Mouse (Mus musculus): ENCODE results near the gene Mllt6.
"Not testable (repeated sequence)": the region's sequence is repeated elsewhere in the genome, so short reads cannot be mapped to it uniquely, and the experiment has no call there.

The Mllt6 gene

GRCm38 (mm10) chr11:97694921-97695711, 31.9 kb downstream of the Mllt6 start:
- no peak for DNase-seq (ENCODE audit: low read depth in 2 of 2, low spot score in 2 of 2)

- no peak for DNase-seq (ENCODE audit: low read depth in 2 of 2, low spot score in 2 of 2)
Measured at GRCm38 (mm10) chr11:97695712-97696401, 32.6 kb downstream of the Mllt6 start.

- DNase-seq (ENCODE audit: low read depth in 2 of 2, low spot score in 2 of 2), result no peak
Measured at GRCm38 (mm10) chr11:97696669-97697068, 33.5 kb downstream of the Mllt6 start.

- DNase-seq (ENCODE audit: low read depth in 2 of 2, low spot score in 2 of 2), result no peak
Measured at GRCm38 (mm10) chr11:97697199-97697890, 34.1 kb downstream of the Mllt6 start.

- DNase-seq (ENCODE audit: low read depth in 2 of 2, low spot score in 2 of 2), result no peak
Measured at GRCm38 (mm10) chr11:97697891-97698529, 34.8 kb downstream of the Mllt6 start.

- DNase-seq (ENCODE audit: low read depth in 2 of 2, low spot score in 2 of 2), result no peak
Measured at GRCm38 (mm10) chr11:97698741-97699611, 35.8 kb downstream of the Mllt6 start.

- no peak for DNase-seq (ENCODE audit: low read depth in 2 of 2, low spot score in 2 of 2)
Measured at GRCm38 (mm10) chr11:97699626-97700002, 36.4 kb downstream of the Mllt6 start.

- DNase-seq (ENCODE audit: low read depth in 2 of 2, low spot score in 2 of 2), result peak; percentile 39 to 41
Measured at GRCm38 (mm10) chr11:97700003-97700745, 37.0 kb downstream of the Mllt6 start, which contains the start of gene Pcgf2. Gene Pcgf2 (minus strand): TSS chr11:97700497.

GRCm38 (mm10) chr11:97700746-97701580, 37.7 kb downstream of the Mllt6 start:
- DNase-seq (ENCODE audit: low read depth in 2 of 2, low spot score in 2 of 2), result no peak

GRCm38 (mm10) chr11:97701581-97702392, 38.6 kb downstream of the Mllt6 start:
- DNase-seq (ENCODE audit: low read depth in 2 of 2, low spot score in 2 of 2), result no peak

- DNase-seq (ENCODE audit: low read depth in 2 of 2, low spot score in 2 of 2), result peak; percentile 93 to 94
Measured at GRCm38 (mm10) chr11:97702393-97702745, 39.2 kb downstream of the Mllt6 start.

GRCm38 (mm10) chr11:97703039-97703826, 40.0 kb downstream of the Mllt6 start, which contains the start of gene Psmb3:
Gene Psmb3 (plus strand): TSS chr11:97703399.
- peak; percentile 97 to 98 for DNase-seq (ENCODE audit: low read depth in 2 of 2, low spot score in 2 of 2)

- DNase-seq (ENCODE audit: low read depth in 2 of 2, low spot score in 2 of 2), result not testable (repeated sequence)
Measured at GRCm38 (mm10) chr11:97710067-97710466, 46.9 kb downstream of the Mllt6 start.

- no peak for DNase-seq (ENCODE audit: low read depth in 2 of 2, low spot score in 2 of 2)
Measured at GRCm38 (mm10) chr11:97711200-97711900, 48.1 kb downstream of the Mllt6 start.

- DNase-seq (ENCODE audit: low read depth in 2 of 2, low spot score in 2 of 2), result no peak
Measured at GRCm38 (mm10) chr11:97712286-97712685, 49.1 kb downstream of the Mllt6 start.

- DNase-seq (ENCODE audit: low read depth in 2 of 2, low spot score in 2 of 2), result no peak
Measured at GRCm38 (mm10) chr11:97713896-97714295, 50.7 kb downstream of the Mllt6 start.

All from CD8-positive naive resting alpha-beta T cell, adult 2 months (primary cell).